ENCODE assay signal across 21 mouse cellular contexts in the genomic region with DNA sequence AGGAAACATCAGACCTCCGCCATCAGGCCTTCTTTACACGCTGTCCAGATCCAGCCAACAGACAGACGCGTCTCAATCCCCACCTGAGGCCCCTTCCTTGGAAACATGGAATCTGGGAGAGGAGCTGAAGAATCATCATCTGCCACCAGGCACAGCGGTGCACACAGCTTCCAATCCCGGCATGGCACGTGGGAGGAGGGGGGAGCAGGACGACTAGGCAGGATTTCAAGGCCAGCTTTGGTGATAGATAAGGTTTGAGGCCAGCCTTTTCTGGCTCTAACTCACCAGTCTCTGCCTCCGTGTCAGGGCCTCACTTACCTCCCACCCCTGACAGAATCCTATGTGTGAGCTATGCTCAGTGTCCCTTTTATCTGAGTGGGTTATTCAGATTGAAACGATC. TPM values are rescaled to one million over a fixed set of nuclear protein-coding genes. Genes with fewer than 3 reads are reported as not detected.
DNase-seq lines count a peak whose midpoint lies in the region; ATAC-seq lines count a peak whose summit lies in the region.
"Had no signal": no experiment of that assay in that cellular context is flagged by ENCODE, and none has a peak within 500 bp of the region (broad histone marks: within the 10 kb centered on the region; RNA-seq: fewer than 3 reads in every experiment).

No protein-coding gene starts in this region.

- peaks cover 16% of the 10 kb centered on the region for H3K4me1 ChIP-seq in heart, embryonic 10.5 days
- peaks cover 17% of the 10 kb centered on the region for H3K4me1 ChIP-seq in heart, embryonic 12.5 days (replicated peaks)
- H3K4me1 ChIP-seq in midbrain, embryonic 16.5 days (ENCODE audit: control insufficient read depth, insufficient read depth, low read length), result no peaks in the 10 kb centered on the region
- H3K4me1 ChIP-seq in midbrain, embryonic 14.5 days (ENCODE audit: control insufficient read depth, insufficient read depth, low read length), result no peaks in the 10 kb centered on the region
- H3K4me1 ChIP-seq: limb, embryonic 10.5 days had no signal

- no peak overlapping the region for H3K27ac ChIP-seq in heart, embryonic 10.5 days
- no peak overlapping the region for H3K27ac ChIP-seq in heart, embryonic 12.5 days (ENCODE audit: poor library complexity, severe bottlenecking)
- 0 out of 2 replicates have a peak overlapping the region, but pooled peaks have one; percentile 26 for H3K27ac ChIP-seq in midbrain, embryonic 16.5 days (ENCODE audit: low read length)
- no peak overlapping the region for H3K27ac ChIP-seq in midbrain, embryonic 14.5 days (replicated peaks; ENCODE audit: low read depth, low read length)
- H3K27ac ChIP-seq: hindbrain, postnatal 0 days; limb, embryonic 10.5 days had no signal

- ATAC-seq in heart, embryonic 12.5 days (ENCODE audit: insufficient number of reproducible peaks, low FRiP score), result no peak
- ATAC-seq in midbrain, embryonic 16.5 days, result no peak
- ATAC-seq in midbrain, embryonic 14.5 days (ENCODE audit: low FRiP score, low TSS enrichment), result no peak
- ATAC-seq: activated CD4-positive, CD25-positive, alpha-beta regulatory T cell, adult 4 months; hindbrain, postnatal 0 days; Patski had no signal

- no peaks in the 10 kb centered on the region for H3K9me3 ChIP-seq in heart, embryonic 10.5 days
- H3K9me3 ChIP-seq in heart, embryonic 12.5 days (replicated peaks), result no peaks in the 10 kb centered on the region
- H3K9me3 ChIP-seq in midbrain, embryonic 16.5 days (replicated peaks; ENCODE audit: control insufficient read depth, low read length, poor library complexity, severe bottlenecking), result no peaks in the 10 kb centered on the region
- H3K9me3 ChIP-seq in midbrain, embryonic 14.5 days (ENCODE audit: control insufficient read depth, low read length), result no peaks in the 10 kb centered on the region
- H3K9me3 ChIP-seq: limb, embryonic 10.5 days had no signal

- H3K4me3 ChIP-seq in heart, embryonic 10.5 days, result no peak overlapping the region
- no peak overlapping the region for H3K4me3 ChIP-seq in heart, embryonic 12.5 days
- no peak overlapping the region for H3K4me3 ChIP-seq in midbrain, embryonic 16.5 days (ENCODE audit: low read depth, low read length)
- no peak overlapping the region for H3K4me3 ChIP-seq in midbrain, embryonic 14.5 days (replicated peaks; ENCODE audit: low read depth, low read length)
- H3K4me3 ChIP-seq: limb, embryonic 10.5 days had no signal

- no peak overlapping the region for H3K4me2 ChIP-seq in heart, embryonic 12.5 days
- no peak overlapping the region for H3K4me2 ChIP-seq in midbrain, embryonic 16.5 days (ENCODE audit: low read length)
- H3K4me2 ChIP-seq in midbrain, embryonic 14.5 days (ENCODE audit: low read length), result no peak overlapping the region
- H3K4me2 ChIP-seq: liver, embryonic 11.5 days had no signal

- H3K36me3 ChIP-seq in heart, embryonic 10.5 days, result no peaks in the 10 kb centered on the region
- no peaks in the 10 kb centered on the region for H3K36me3 ChIP-seq in heart, embryonic 12.5 days
- H3K36me3 ChIP-seq in midbrain, embryonic 16.5 days (ENCODE audit: control insufficient read depth, insufficient read depth, low read length), result no peaks in the 10 kb centered on the region
- no peaks in the 10 kb centered on the region for H3K36me3 ChIP-seq in midbrain, embryonic 14.5 days (ENCODE audit: control insufficient read depth, insufficient read depth, low read length)
- H3K36me3 ChIP-seq: limb, embryonic 10.5 days had no signal

- no peak overlapping the region for H3K9ac ChIP-seq in heart, embryonic 12.5 days
- no peak overlapping the region for H3K9ac ChIP-seq in midbrain, embryonic 16.5 days (ENCODE audit: low read depth, low read length)
- H3K9ac ChIP-seq in midbrain, embryonic 14.5 days (replicated peaks; ENCODE audit: low read length), result no peak overlapping the region

- DNase-seq in heart, embryonic 10.5 days (ENCODE audit: low spot score), result peak; percentile 73
- no peak for DNase-seq in midbrain, embryonic 14.5 days
- peak; percentile 80 for DNase-seq in adrenal gland, postnatal 14 days
- DNase-seq in testis, postnatal 14 days (ENCODE audit: low spot score), result peak; percentile 74
- DNase-seq in layer of hippocampus, postnatal 10 days (ENCODE audit: low spot score in 2 of 2), result no peak
- DNase-seq: cerebellum, adult 18-20 months; gastrocnemius, postnatal 10 days; kidney, adult 8-10 months; kidney, postnatal 36 days; lung, adult 2 months; lung, postnatal 36 days; spleen, adult 18-20 months had no signal

- no peaks in the 10 kb centered on the region for H3K27me3 ChIP-seq in heart, embryonic 10.5 days (ENCODE audit: insufficient read depth, poor library complexity, severe bottlenecking)
- no peaks in the 10 kb centered on the region for H3K27me3 ChIP-seq in heart, embryonic 12.5 days (replicated peaks)
- H3K27me3 ChIP-seq in midbrain, embryonic 16.5 days (ENCODE audit: control insufficient read depth, insufficient read depth, low read depth, low read length), result no peaks in the 10 kb centered on the region
- no peaks in the 10 kb centered on the region for H3K27me3 ChIP-seq in midbrain, embryonic 14.5 days (ENCODE audit: control insufficient read depth, insufficient read depth, low read length)
- H3K27me3 ChIP-seq: Patski had no signal

- 56% methylated on average over 10 of the region's 10 CpGs for WGBS in heart, embryonic 10.5 days
- WGBS in heart, embryonic 12.5 days, result 51% methylated on average over 10 of the region's 10 CpGs
- WGBS in midbrain, embryonic 16.5 days, result 71% methylated on average over 10 of the region's 10 CpGs
- 74% methylated on average over 10 of the region's 10 CpGs for WGBS in midbrain, embryonic 14.5 days

RNA-seq across cellular contexts. Expression of a gene that starts 19.6 kb away (rescaled TPM):
- polyA plus RNA-seq in heart, embryonic 10.5 days (2016; fragmentation: Nextera tagmentation; extraction: Ambion mirVana), result 0.35 and 0.53 TPM in 2 replicates
- polyA plus RNA-seq in heart, embryonic 12.5 days (2016; fragmentation: Nextera tagmentation; extraction: Ambion mirVana), result 0.36 and 0.56 TPM in 2 replicates
- polyA plus RNA-seq in midbrain, embryonic 16.5 days (2015; fragmentation: Nextera tagmentation; extraction: Ambion mirVana), result 8.2 and 10.0 TPM in 2 replicates
- polyA plus RNA-seq in midbrain, embryonic 14.5 days (2014; fragmentation: Nextera tagmentation; extraction: Ambion mirVana), result 3.9 and 5.0 TPM in 2 replicates
- total RNA-seq in adrenal gland, postnatal 14 days (2021), result 0.19 and 0.38 TPM in 2 replicates
- 100 to 1,000 TPM; 133 to 134 TPM for total RNA-seq in layer of hippocampus, postnatal 10 days (2021)
- total RNA-seq: common myeloid progenitor, adult 5-6 weeks had no signal
- polyA plus RNA-seq: C2C12 had no signal

RNA-seq across cellular contexts. Expression of a gene that starts 51.9 kb away (rescaled TPM):
- 39.6 and 52.5 TPM in 2 replicates for polyA plus RNA-seq in heart, embryonic 10.5 days (2016; fragmentation: Nextera tagmentation; extraction: Ambion mirVana)
- 51.7 and 52.8 TPM in 2 replicates for polyA plus RNA-seq in heart, embryonic 12.5 days (2016; fragmentation: Nextera tagmentation; extraction: Ambion mirVana)
- polyA plus RNA-seq in midbrain, embryonic 16.5 days (2015; fragmentation: Nextera tagmentation; extraction: Ambion mirVana), result 76.5 and 84.0 TPM in 2 replicates
- polyA plus RNA-seq in midbrain, embryonic 14.5 days (2014; fragmentation: Nextera tagmentation; extraction: Ambion mirVana), result 95.8 and 118 TPM in 2 replicates
- total RNA-seq in adrenal gland, postnatal 14 days (2021), result 71.8 and 76.5 TPM in 2 replicates
- 100 to 1,000 TPM; 134 to 157 TPM for total RNA-seq in layer of hippocampus, postnatal 10 days (2021)

Comparison
In these comparisons a context has a peak if more than half of its experiments do, and no peak if none do; other contexts are left out.
1. DNase-seq: peak in heart, embryonic 10.5 days (single experiment), adrenal gland, postnatal 14 days (single experiment) and testis, postnatal 14 days (single experiment); none in midbrain, embryonic 14.5 days (single experiment) and layer of hippocampus, postnatal 10 days (0 of 2).